Comparison of ENCODE assay signal across 8 mouse cellular contexts in the genomic region with DNA sequence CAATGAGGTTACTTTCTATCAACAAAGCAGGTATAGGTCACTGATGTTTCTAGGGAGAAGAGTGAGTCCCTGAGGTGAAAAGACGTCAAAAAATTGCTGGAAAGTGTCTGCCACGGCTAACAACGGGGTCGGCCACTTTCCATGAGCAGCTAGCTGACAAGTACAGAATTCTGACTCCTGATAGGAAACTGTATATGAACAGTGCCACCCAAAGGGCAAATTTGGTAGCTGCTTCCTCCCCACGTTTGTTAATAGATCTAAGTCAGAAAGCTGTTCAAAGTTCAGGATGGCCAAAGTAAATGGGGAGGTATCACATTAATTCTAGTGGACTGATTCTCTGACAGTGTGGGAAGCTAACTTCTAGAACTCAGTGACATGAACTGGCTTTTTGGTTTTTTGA. TPM values are rescaled to one million over a fixed set of nuclear protein-coding genes. Genes with fewer than 3 reads are reported as not detected.
DNase-seq lines count a peak whose midpoint lies in the region; ATAC-seq lines count a peak whose summit lies in the region.

No protein-coding gene starts in this region.

- H3K9ac ChIP-seq in kidney, embryonic 14.5 days (ENCODE audit: low read depth, low read length), result no peak overlapping the region

- 36% methylated on average over 5 of the region's 5 CpGs for WGBS in kidney, embryonic 14.5 days
- WGBS in forebrain, embryonic 10.5 days, result 37% methylated on average over 5 of the region's 5 CpGs

- H3K27me3 ChIP-seq in kidney, embryonic 14.5 days (ENCODE audit: control insufficient read depth, insufficient read depth, low read length), result no peaks in the 10 kb centered on the region
- no peaks in the 10 kb centered on the region for H3K27me3 ChIP-seq in forebrain, embryonic 10.5 days (ENCODE audit: poor library complexity, severe bottlenecking)

- no peaks in the 10 kb centered on the region for H3K4me1 ChIP-seq in kidney, embryonic 14.5 days (ENCODE audit: control insufficient read depth, insufficient read depth, low read length)
- no peaks in the 10 kb centered on the region for H3K4me1 ChIP-seq in forebrain, embryonic 10.5 days

- no peak overlapping the region for H3K27ac ChIP-seq in kidney, embryonic 14.5 days (ENCODE audit: low read depth, low read length)
- no peak overlapping the region for H3K27ac ChIP-seq in forebrain, embryonic 10.5 days

- ATAC-seq in kidney, embryonic 14.5 days (ENCODE audit: low FRiP score, low TSS enrichment), result no peak

- peak; percentile 26 for DNase-seq in kidney, adult 11 months
- DNase-seq in ES-CJ7 (ENCODE audit: low read depth, low spot score), result peak; percentile 63
- peak; percentile 15 for DNase-seq in cerebellum, adult 11-12 months
- DNase-seq in heart, postnatal 14 days, result peak; percentile 28 to 63
- peak; percentile 65 to 76 for DNase-seq in left cerebral cortex, postnatal 14 days (ENCODE audit: low spot score in 2 of 2)
- DNase-seq in right cerebral cortex, postnatal 25 days, result peak; percentile 33
- no peak for DNase-seq in forebrain, embryonic 10.5 days (ENCODE audit: extremely low spot score, low spot score)

- H3K9me3 ChIP-seq in kidney, embryonic 14.5 days (ENCODE audit: control insufficient read depth, low read length), result no peaks in the 10 kb centered on the region
- no peaks in the 10 kb centered on the region; the same call in 1 of the 2 replicates for H3K9me3 ChIP-seq in forebrain, embryonic 10.5 days

- H3K4me2 ChIP-seq in kidney, embryonic 14.5 days (replicated peaks; ENCODE audit: low read depth, low read length), result no peak overlapping the region

- intact Hi-C loops in heart, postnatal 14 days (cut with DNase I), result loop anchor here (2.0 kb wide), 1 partner anchor 40 kb away; no protein-coding TSS in a partner anchor
- intact Hi-C loops in left cerebral cortex, postnatal 14 days (cut with DNase I), result loop anchor here (2.0 kb wide), 1 partner anchor 40 kb away; no protein-coding TSS in a partner anchor

- H3K4me3 ChIP-seq in kidney, embryonic 14.5 days (ENCODE audit: low read length), result no peak overlapping the region
- H3K4me3 ChIP-seq in forebrain, embryonic 10.5 days, result no peak overlapping the region

- no peaks in the 10 kb centered on the region for H3K36me3 ChIP-seq in kidney, embryonic 14.5 days (ENCODE audit: control insufficient read depth, insufficient read depth, low read length)
- no peaks in the 10 kb centered on the region for H3K36me3 ChIP-seq in forebrain, embryonic 10.5 days (replicated peaks)

RNA-seq across cellular contexts. Expression of a gene that starts 57.8 kb away (rescaled TPM):
- 151 and 210 TPM in 2 replicates for polyA plus RNA-seq in kidney, embryonic 14.5 days (2014; fragmentation: Nextera tagmentation; extraction: Ambion mirVana)
- total RNA-seq in heart, postnatal 14 days (2021), result 100 to 1,000 TPM; 119 to 146 TPM
- 100 to 1,000 TPM; 196 to 199 TPM for total RNA-seq in left cerebral cortex, postnatal 14 days (2021)
- 171 and 173 TPM in 2 replicates for polyA plus RNA-seq in forebrain, embryonic 10.5 days (2016; fragmentation: Nextera tagmentation; extraction: Ambion mirVana)
